Mouse (Mus musculus) lung, postnatal 0 days (tissue): Measurements from ENCODE around the gene Cd164l2.

Source experiments
- CTCF ChIP-seq: IDR thresholded peaks from 2 replicates; pipeline ENCODE4 v1.5.1; 2016; ENCODE audit warnings: antibody characterized with exemption, mild to moderate bottlenecking
- EP300 ChIP-seq: IDR thresholded peaks from 2 replicates; pipeline ENCODE4 v1.6.1; 2016; ENCODE audit warnings: antibody characterized with exemption, mild to moderate bottlenecking, control low read depth

DNA sequence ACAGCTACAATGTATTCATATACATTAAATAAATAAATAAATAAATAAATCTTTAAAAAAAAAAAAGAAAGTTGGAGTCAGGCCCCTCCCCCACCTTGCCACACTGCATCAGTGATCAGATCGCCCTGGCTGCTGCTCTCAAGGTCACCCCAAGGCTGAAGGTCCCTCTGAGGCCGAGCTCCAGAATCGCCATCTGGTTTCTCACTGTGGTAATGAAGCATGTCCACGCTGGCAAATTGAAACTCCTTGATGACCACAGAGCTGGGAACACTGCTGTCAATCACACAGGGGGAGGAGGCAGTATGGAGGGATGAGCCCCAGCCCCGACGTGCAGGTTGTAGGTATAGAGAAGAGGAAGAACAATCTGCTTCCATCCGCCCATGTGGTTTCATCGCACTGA lies 15.7 kb downstream of the Cd164l2 start:
- TF ChIP-seq EP300 (no peak), CTCF (no peak)
